Mouse (Mus musculus) brown adipose tissue, adult 24 weeks (tissue): Measurements from ENCODE around the gene Hmgcr. TPM values are rescaled to one million over a fixed set of nuclear protein-coding genes. Genes with fewer than 3 reads are reported as not detected.

Experiments
- H3K27ac ChIP-seq: fragments of 200-500 bp; replicated peaks from 2 replicates; pipeline ENCODE4 v1.5.1; 2012; ENCODE audit warnings: low read depth, mild to moderate bottlenecking, low read length
- H3K4me1 ChIP-seq: fragments of 200-500 bp; 2 replicates; pipeline ENCODE4 v1.6.1; 2012; ENCODE audit warnings: low read length, mixed read lengths; ENCODE audit not compliant: control insufficient read depth, insufficient read depth, insufficient read length
- H3K4me3 ChIP-seq: fragments of 200-500 bp; 2 replicates; pipeline ENCODE4 v1.5.1; 2012; ENCODE audit warnings: low read depth, mild to moderate bottlenecking, low read length, moderate library complexity; ENCODE audit not compliant: insufficient read depth
- polyA plus RNA-seq: library from polyadenylated mRNA; stranded (reverse); fragments of >200 nt; gene quantifications from 2 replicates; pipeline ENCODE4 v1.2.4, GENCODE M21; 2012; ENCODE audit not compliant: missing spikeins, insufficient read depth, insufficient read length

Gene Hmgcr
- polyA plus RNA-seq, 1 experiment: 3.8 TPM

- no peak overlapping the region for H3K4me3 ChIP-seq
- no peaks in the 10 kb centered on the region for H3K4me1 ChIP-seq
- no peak overlapping the region for H3K27ac ChIP-seq
Measured at GRCm38 (mm10) chr13:96630396-96630795, 40.3 kb downstream of the Hmgcr start.

DNA sequence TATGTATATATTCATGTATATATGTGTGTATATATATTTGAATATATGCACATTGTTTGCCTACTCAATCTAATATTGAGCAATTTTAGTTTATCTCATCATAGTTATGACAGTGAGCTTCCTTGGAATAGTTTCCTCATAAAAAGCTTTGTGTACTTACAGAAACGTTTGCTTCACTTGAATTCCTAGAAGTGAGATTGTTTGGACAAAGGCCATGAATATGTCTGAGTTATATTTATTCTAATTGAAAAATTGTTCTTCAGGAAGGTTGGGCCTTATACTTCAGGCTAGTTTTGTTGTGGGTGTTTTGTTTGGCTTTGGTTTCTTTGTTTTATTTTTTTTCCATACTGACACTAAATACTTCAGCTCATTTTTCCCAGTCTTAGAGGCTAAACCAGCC, 49.8 kb downstream of the Hmgcr start:
- Histone ChIP-seq H3K4me1 (no peaks in the 10 kb centered on the region), H3K4me3 (no peak overlapping the region), H3K27ac (no peak overlapping the region)

GRCm38 (mm10) chr13:96614615-96615014, 56.1 kb downstream of the Hmgcr start:
- H3K4me1 ChIP-seq: no peaks in the 10 kb centered on the region
- H3K27ac ChIP-seq: no peak overlapping the region
- H3K4me3 ChIP-seq: no peak overlapping the region

GRCm38 (mm10) chr13:96604242-96604641, 66.5 kb downstream of the Hmgcr start:
- H3K27ac ChIP-seq: no peak overlapping the region
- no peak overlapping the region for H3K4me3 ChIP-seq
- H3K4me1 ChIP-seq: no peaks in the 10 kb centered on the region

- no peak overlapping the region for H3K27ac ChIP-seq
- H3K4me3 ChIP-seq: no peak overlapping the region
- H3K4me1 ChIP-seq: no peaks in the 10 kb centered on the region
Measured at GRCm38 (mm10) chr13:96599182-96599581, 71.6 kb downstream of the Hmgcr start.

Other genes starting within 250 kb of the Hmgcr start
- gene Ankdd1b, start 199.7 kb downstream of the Hmgcr start, polyA plus RNA-seq: not detected in 2 replicates
- gene Gm17622, start 180.2 kb downstream of the Hmgcr start, polyA plus RNA-seq: not detected in 2 replicates
- 2.7 and 3.7 TPM in 2 replicates for gene Polk, start 128.4 kb downstream of the Hmgcr start, polyA plus RNA-seq
- gene Col4a3bp, start 128.3 kb downstream of the Hmgcr start, polyA plus RNA-seq: 20.4 and 24.9 TPM in 2 replicates
- not detected in 2 replicates for gene Ankrd31, start 77.3 kb upstream of the Hmgcr start, polyA plus RNA-seq